Mouse (Mus musculus) c-Kit-negative CD71-positive TER-119-positive erythroid progenitor cells, embryonic 14.5 days (primary cell): Measurements from ENCODE around the gene Whrn.

ENCODE experiments used
- DNase-seq: peaks from one replicate; pipeline ENCODE4 v3.0.0-alpha.2; 2013; ENCODE audit warnings: low read depth, low spot score

Whrn gene

DNA sequence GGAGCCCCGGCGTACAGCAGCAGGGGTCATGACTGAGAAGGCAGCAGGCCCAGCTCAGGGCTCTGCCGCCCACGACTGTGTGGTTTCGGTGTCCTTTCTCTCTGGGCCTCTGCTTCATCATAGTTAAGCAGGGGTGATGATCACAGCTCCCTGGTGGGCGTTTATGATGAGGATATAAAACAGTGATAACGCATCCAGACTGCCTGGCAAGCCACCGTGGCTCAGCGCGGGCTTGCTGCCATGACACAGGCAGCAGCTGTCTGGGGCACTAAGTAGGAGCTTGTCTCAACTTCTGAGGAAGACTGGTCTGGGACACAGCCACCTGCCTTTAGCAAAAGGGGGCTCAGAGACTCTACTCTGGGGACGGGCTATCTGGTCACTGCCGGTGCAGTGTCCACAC is 112.3 kb downstream of the Whrn start:
- no peak for DNase-seq

GRCm38 (mm10) chr4:63382676-63383369 is 113.0 kb downstream of the Whrn start:
- DNase-seq: no peak

GRCm38 (mm10) chr4:63377483-63377882 is 118.3 kb downstream of the Whrn start:
- no peak for DNase-seq

DNA sequence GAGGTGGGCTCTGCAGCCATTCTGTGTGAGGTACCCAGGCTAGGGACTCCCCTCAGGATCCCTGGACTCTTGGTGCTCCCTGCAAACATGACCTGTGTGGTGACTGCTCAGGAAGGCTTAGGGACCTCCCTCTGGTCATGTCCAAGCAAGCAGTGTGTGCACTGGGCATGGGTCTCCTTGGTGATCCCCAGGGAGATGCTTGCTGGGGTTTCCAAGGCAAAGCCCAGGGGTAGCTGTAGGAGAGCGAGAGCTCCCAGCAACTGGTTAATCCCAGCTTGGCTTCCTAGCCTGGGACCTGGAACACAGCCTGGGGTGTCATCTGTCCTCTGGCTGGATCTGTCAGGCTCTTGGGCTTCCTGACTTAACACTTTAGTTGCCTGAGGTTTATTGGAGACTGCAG is 120.4 kb downstream of the Whrn start:
- no peak for DNase-seq

DNA sequence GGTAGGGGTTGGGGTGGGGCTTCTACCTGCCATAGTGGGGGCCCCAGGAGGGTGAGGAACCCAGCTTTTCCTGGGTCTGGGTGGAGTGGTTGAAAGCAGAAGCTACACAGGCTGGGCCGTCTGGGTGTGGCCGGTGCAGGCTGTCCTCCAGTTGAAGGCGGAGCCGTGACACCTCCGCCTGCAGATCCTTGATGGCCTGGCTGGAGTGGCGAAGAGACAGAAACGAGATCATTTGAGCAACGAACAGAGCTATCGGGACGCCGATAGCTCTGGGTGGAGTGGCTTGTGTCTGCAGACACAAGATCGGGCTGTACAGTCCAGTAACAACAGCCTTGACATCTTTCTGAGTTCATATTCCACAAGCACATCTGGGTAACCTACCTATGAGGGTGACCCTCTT is 121.5 kb downstream of the Whrn start:
- DNase-seq: peak; percentile 72

GRCm38 (mm10) chr4:63373404-63373803 is 122.4 kb downstream of the Whrn start:
- DNase-seq: no peak

DNA sequence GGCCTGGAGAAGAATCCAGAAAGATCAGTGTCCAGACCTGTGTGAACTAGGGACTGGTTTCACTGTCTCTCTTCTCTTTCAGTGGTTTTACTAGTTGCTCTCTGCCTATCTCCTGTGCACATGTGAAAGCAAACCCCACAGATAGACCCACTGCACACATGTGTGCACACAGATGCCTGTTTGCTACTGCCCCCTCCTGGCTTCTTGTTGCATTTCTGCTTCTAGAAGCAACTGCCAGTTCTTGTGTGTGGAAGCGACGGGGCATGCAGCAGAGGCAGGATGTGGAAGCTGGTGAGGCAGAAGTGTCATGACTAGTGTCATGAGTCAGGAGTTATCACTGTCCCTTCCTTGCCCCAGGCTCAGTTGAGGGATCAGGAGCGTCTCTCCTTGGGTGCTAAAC is 123.9 kb downstream of the Whrn start:
- DNase-seq: no peak

GRCm38 (mm10) chr4:63370897-63371296 is 124.9 kb downstream of the Whrn start:
- DNase-seq: no peak

DNA sequence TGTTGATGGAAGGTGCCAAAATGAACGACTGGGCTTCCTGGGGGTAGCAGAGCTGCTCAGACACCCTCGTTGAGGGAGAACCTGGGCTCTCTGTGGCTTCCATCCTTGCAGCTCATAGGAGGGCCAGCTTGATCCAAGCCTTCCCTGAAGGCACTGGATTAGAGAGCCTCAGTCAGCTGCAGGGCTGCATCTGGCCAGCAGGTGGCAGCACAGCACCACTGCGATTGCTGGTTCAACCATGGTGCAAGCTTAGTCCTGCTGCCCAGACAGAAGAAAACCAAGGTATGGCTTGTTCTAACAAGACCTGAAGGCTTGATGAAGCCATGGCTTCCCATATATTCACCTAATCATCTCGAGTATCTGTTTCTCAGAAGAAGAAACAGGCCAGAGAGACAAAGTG is 127.2 kb downstream of the Whrn start:
- no peak for DNase-seq
